Mouse (Mus musculus) lung, postnatal 0 days (tissue): Measurements from ENCODE around the gene Eif4g2.
A peak's percentile ranks its signal among the peaks of the same experiment; 100 is the strongest.

Source experiments
- CTCF ChIP-seq: IDR thresholded peaks from 2 replicates; pipeline ENCODE4 v1.5.1; 2016; ENCODE audit warnings: antibody characterized with exemption, mild to moderate bottlenecking
- EP300 ChIP-seq: IDR thresholded peaks from 2 replicates; pipeline ENCODE4 v1.6.1; 2016; ENCODE audit warnings: antibody characterized with exemption, mild to moderate bottlenecking, control low read depth

- TF ChIP-seq CTCF (no peak), EP300 (peak; percentile 58; the same call in 1 of the 2 replicates)
These were observed 54.4 kb downstream of the Eif4g2 start, which contains the start of gene Ctr9 for GRCm38 (mm10) chr7:111028281-111029045.
